Mouse (Mus musculus) E14TG2a.4 (cell line): ENCODE data around the gene Heyl.

Experiments used
- CTCF ChIP-seq: conservative IDR thresholded peaks from 2 replicates; pipeline ENCODE4 v1.5.1; 2014; ENCODE audit warnings: low read length
- NANOG ChIP-seq: IDR thresholded peaks from 2 replicates; pipeline ENCODE4 v1.6.1; 2014; ENCODE audit warnings: borderline replicate concordance, low read length, mixed read lengths
- POU5F1 ChIP-seq: IDR thresholded peaks from 2 replicates; pipeline ENCODE4 v1.6.1; 2014; ENCODE audit warnings: low read length, borderline replicate concordance

DNA sequence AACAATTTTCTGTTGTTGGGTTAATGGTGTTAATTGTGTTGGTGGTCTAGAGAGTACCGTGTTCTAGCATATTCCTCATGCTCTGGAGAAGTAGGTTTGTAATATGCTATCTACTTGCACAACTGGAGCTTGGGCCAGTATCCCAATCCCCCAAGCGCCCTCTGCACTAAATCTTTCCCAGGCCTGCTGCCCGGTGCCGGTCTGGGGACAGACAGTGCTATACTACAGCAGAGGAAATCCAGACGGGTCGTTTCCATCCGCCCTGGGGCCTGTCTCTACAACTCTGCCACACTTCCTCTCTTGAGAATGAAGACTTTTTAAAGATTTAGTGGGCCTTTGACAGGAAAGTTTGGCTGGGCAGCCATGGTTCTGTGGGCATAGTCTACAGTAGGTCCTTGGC lies 59.6 kb downstream of the Heyl start:
- TF ChIP-seq CTCF = no peak
- no peak for TF ChIP-seq POU5F1
- TF ChIP-seq NANOG = no peak
